Comparison of ENCODE assay signal across 20 mouse cellular contexts in the genomic region with DNA sequence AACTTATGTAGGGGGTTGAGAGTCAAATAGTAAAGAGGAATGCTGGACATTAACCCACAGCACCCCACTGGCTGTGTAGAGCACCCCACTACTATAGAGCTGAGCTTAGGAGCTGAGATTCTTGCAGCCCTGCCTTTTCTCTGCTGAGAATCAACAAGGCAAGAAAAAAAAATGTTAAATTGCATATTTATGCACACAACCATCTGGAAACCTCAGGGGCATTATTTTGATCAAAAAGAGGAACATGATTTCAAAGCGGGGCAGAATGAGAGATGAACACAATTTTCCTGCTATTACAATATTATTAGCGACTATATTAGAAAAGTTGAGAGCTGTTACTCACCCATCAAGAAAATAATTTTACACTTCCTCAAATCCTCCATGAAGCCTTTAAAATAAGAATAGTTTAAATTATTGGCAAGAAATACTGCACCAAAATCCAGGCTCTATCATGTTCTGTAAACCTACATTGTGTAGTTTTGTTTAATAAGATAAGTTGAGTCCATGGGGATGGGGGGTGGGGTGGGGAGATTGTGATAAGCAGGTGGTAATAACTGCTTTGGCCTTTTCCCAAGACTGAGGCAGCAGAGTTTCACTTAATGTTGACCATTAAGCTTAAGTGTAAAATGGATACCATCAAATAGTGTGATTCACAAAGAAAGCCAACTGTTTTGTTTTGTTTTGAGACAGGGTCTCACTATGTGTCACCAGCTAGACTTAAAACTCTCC.
"Had no signal": no experiment of that assay in that cellular context is flagged by ENCODE, and none has a peak within 500 bp of the region (broad histone marks: within the 10 kb centered on the region; RNA-seq: fewer than 3 reads in every experiment).

No protein-coding gene starts in this region.

- DNase-seq: lung, adult 2 months; lung, postnatal 14 days; lung, postnatal 36 days; retina, postnatal 1 day; right cerebral cortex, adult 18-20 months; right cerebral cortex, postnatal 25 days; right cerebral cortex, postnatal 4 days; spleen, adult 18-20 months; thymus, adult 18-20 months; thymus, postnatal 14 days; thymus, postnatal 36 days had no signal

- H3K27ac ChIP-seq: lung, embryonic 15.5 days; macrophage; midbrain, embryonic 13.5 days; midbrain, embryonic 15.5 days; neural tube, embryonic 13.5 days; neural tube, embryonic 15.5 days had no signal

- H3K9ac ChIP-seq: lung, embryonic 15.5 days; midbrain, embryonic 13.5 days; midbrain, embryonic 15.5 days; neural tube, embryonic 13.5 days; neural tube, embryonic 15.5 days had no signal

- H3K4me2 ChIP-seq: lung, embryonic 15.5 days; midbrain, embryonic 11.5 days; midbrain, embryonic 13.5 days; midbrain, embryonic 15.5 days; neural tube, embryonic 13.5 days; neural tube, embryonic 15.5 days had no signal

- H3K4me3 ChIP-seq: lung, embryonic 15.5 days; midbrain, embryonic 13.5 days; midbrain, embryonic 15.5 days; myocyte; neural tube, embryonic 13.5 days; neural tube, embryonic 15.5 days had no signal

- H3K9me3 ChIP-seq: lung, embryonic 15.5 days; midbrain, embryonic 13.5 days; midbrain, embryonic 15.5 days; neural tube, embryonic 13.5 days; neural tube, embryonic 15.5 days had no signal

- H3K36me3 ChIP-seq: lung, embryonic 15.5 days; midbrain, embryonic 13.5 days; midbrain, embryonic 15.5 days; neural tube, embryonic 13.5 days; neural tube, embryonic 15.5 days had no signal

- H3K27me3 ChIP-seq: lung, embryonic 15.5 days; midbrain, embryonic 13.5 days; midbrain, embryonic 15.5 days; neural tube, embryonic 13.5 days; neural tube, embryonic 15.5 days had no signal

- ATAC-seq: lung, postnatal 0 days; midbrain, embryonic 13.5 days; midbrain, embryonic 15.5 days had no signal
